Mouse (Mus musculus) adrenal gland, postnatal 25 days (tissue): ENCODE measurements around the gene Prkcz. TPM values are rescaled to one million over a fixed set of nuclear protein-coding genes. Genes with fewer than 3 reads are reported as not detected.
"Not testable (repeated sequence)": the region's sequence is repeated elsewhere in the genome, so short reads cannot be mapped to it uniquely, and the experiment has no call there.

Experiments
- DNase-seq: peaks from one replicate; pipeline ENCODE4 v3.0.0; 2021; ENCODE audit warnings: mixed read lengths
- total RNA-seq: library from RNA; stranded (reverse); gene quantifications from 2 replicates; pipeline ENCODE4 v1.2.3, GENCODE M21; 2021

Gene Prkcz
- total RNA-seq, 1 experiment from 2014 or later = 6.3 TPM

GRCm38 (mm10) chr4:155283001-155283503, 78.1 kb downstream of the Prkcz start:
- DNase-seq = no peak

- DNase-seq = no peak
Measured at GRCm38 (mm10) chr4:155282231-155282630, 78.9 kb downstream of the Prkcz start.

GRCm38 (mm10) chr4:155281652-155282051, 79.5 kb downstream of the Prkcz start:
- peak; percentile 14 for DNase-seq

- DNase-seq = no peak
Measured at GRCm38 (mm10) chr4:155281227-155281626, 79.9 kb downstream of the Prkcz start.

GRCm38 (mm10) chr4:155280768-155281121, 80.4 kb downstream of the Prkcz start:
- DNase-seq = no peak

GRCm38 (mm10) chr4:155279926-155280767, 81.0 kb downstream of the Prkcz start:
- DNase-seq = peak; percentile 71

GRCm38 (mm10) chr4:155279054-155279453, 82.1 kb downstream of the Prkcz start:
- no peak for DNase-seq

GRCm38 (mm10) chr4:155277963-155278362, 83.2 kb downstream of the Prkcz start:
- DNase-seq = no peak

GRCm38 (mm10) chr4:155274851-155275250, 86.3 kb downstream of the Prkcz start:
- no peak for DNase-seq

GRCm38 (mm10) chr4:155274451-155274850, 86.7 kb downstream of the Prkcz start:
- no peak for DNase-seq

GRCm38 (mm10) chr4:155268382-155268781, 92.8 kb downstream of the Prkcz start:
- DNase-seq = peak; percentile 79

GRCm38 (mm10) chr4:155267639-155268175, 93.5 kb downstream of the Prkcz start:
- DNase-seq = no peak

GRCm38 (mm10) chr4:155267047-155267543, 94.1 kb downstream of the Prkcz start:
- no peak for DNase-seq

GRCm38 (mm10) chr4:155264521-155265321, 96.4 kb downstream of the Prkcz start:
- no peak for DNase-seq

GRCm38 (mm10) chr4:155252253-155252652, 108.9 kb downstream of the Prkcz start:
- no peak for DNase-seq

GRCm38 (mm10) chr4:155251147-155251546, 110.0 kb downstream of the Prkcz start:
- no peak for DNase-seq

GRCm38 (mm10) chr4:155250361-155251117, 110.6 kb downstream of the Prkcz start:
- DNase-seq = no peak

- peak; percentile 88 for DNase-seq
Measured at GRCm38 (mm10) chr4:155249648-155250351, 111.4 kb downstream of the Prkcz start, which contains the start of gene Faap20. Gene Faap20, plus strand, starts transcription at chr4:155249802.

GRCm38 (mm10) chr4:155249257-155249647, 111.9 kb downstream of the Prkcz start:
- DNase-seq = peak; percentile 88

GRCm38 (mm10) chr4:155248054-155248453, 113.1 kb downstream of the Prkcz start:
- DNase-seq = not testable (repeated sequence)

- DNase-seq = no peak
Measured at GRCm38 (mm10) chr4:155246691-155247105, 114.5 kb downstream of the Prkcz start.
